Mouse (Mus musculus): ENCODE measurements around the gene Cacna1h. TPM values are rescaled to one million over a fixed set of nuclear protein-coding genes. Genes with fewer than 3 reads are reported as not detected.

The Cacna1h gene
- total RNA-seq, 2 experiments from 2014 or later: 3.2 to 3.4 TPM

- intact Hi-C loops (cut with DNase I; ENCODE audit: low total_unique reads): no loop called here
- DNase-seq: no peak
These were observed 22.8 kb downstream of the Cacna1h start for GRCm38 (mm10) chr17:25410786-25411185.

DNA sequence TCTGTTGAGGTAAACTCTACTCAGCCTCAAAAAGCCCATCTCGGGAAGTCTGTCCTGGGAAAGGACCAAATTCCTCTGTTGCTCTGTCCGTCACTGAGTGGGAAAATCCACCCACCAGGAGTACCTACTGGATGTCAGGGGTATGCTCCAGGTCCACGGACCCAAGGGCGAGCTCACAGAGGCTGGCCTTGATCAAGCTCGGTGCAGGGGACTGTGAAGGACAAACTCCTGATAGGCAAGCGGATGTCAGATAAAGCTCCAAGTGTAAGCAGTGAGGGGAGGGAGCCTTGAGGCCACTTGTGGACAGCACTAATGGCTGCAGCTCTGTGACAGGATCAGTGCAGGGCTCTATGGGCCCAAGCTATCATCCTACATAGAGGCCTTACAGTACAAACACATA, 23.4 kb downstream of the Cacna1h start:
- intact Hi-C loops (cut with DNase I; ENCODE audit: low total_unique reads): no loop called here
- no peak for DNase-seq

DNA sequence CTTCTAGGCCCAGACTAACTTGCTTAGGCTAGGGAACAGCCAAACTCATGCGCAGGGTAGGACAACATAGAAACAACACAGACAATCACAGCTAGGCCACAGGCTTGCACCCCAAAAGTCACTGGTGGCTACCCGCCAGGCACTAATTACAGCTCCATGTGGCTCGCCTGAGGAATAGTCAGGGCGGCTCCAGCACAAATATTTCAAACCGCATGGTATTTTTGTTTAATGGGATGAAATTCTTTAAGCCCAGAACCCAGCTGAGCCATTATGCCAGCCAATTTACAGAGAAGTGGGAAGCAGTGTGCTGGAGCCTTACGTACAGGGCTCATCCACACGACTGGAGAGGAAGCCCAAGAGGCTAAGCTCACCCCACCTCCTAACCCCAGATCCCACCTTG, 24.0 kb downstream of the Cacna1h start:
- no peak for DNase-seq
- intact Hi-C loops (cut with DNase I; ENCODE audit: low total_unique reads): loop anchor here (10.0 kb wide), 1 partner anchor 285 kb away; no protein-coding TSS in a partner anchor

- intact Hi-C loops (cut with DNase I; ENCODE audit: low total_unique reads): loop anchor here (10.0 kb wide), 1 partner anchor 286 kb away; no protein-coding TSS in a partner anchor
- DNase-seq: no peak
These were observed 25.1 kb downstream of the Cacna1h start for GRCm38 (mm10) chr17:25408302-25408999.

- intact Hi-C loops (cut with DNase I; ENCODE audit: low total_unique reads): loop anchor here (10.0 kb wide), 1 partner anchor 287 kb away; no protein-coding TSS in a partner anchor
- DNase-seq: no peak
These were observed 26.2 kb downstream of the Cacna1h start for GRCm38 (mm10) chr17:25407352-25407751.

- intact Hi-C loops (cut with DNase I; ENCODE audit: low total_unique reads): loop anchor here (10.0 kb wide), 1 partner anchor 289 kb away; no protein-coding TSS in a partner anchor
- DNase-seq: no peak
These were observed 27.6 kb downstream of the Cacna1h start for GRCm38 (mm10) chr17:25406011-25406441.

DNA sequence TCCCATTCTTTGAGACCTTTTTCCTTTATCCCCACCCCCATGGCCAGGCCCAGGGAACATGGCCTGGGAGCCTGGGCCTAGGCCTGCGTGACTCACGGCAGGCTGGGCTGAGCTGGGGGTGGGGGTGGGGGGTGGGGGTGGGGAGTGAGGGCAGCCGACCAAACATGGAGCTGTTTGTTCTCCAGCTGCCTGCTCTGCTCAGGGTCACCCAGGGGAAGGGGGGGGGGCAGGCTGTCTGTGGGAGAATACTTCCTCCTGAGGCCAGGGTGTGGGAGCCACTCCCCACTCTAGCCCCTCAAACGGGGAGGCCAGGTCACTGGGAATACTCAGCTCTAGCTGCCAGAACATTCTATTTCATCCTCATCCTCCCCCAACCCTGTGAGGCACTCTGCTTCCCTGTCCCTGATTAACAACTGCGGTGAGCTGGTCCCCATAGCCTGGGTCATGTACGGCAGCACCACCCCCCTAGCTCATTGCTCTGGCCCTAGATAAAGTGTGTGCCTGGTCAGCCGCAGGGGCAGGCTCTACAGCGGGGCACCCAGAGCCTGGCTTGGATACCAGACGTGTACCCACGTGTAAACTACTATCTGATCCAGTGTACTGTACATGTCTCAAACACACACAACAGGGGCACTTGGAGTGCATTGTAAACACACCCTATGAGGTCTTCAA, 28.2 kb downstream of the Cacna1h start:
- DNase-seq: no peak
- intact Hi-C loops (cut with DNase I; ENCODE audit: low total_unique reads): loop anchor here (10.0 kb wide), 1 partner anchor 289 kb away; no protein-coding TSS in a partner anchor

GRCm38 (mm10) chr17:25404190-25404589, 29.4 kb downstream of the Cacna1h start:
- intact Hi-C loops (cut with DNase I; ENCODE audit: low total_unique reads): loop anchor here (10.0 kb wide), 1 partner anchor 291 kb away; no protein-coding TSS in a partner anchor
- no peak for DNase-seq

DNA sequence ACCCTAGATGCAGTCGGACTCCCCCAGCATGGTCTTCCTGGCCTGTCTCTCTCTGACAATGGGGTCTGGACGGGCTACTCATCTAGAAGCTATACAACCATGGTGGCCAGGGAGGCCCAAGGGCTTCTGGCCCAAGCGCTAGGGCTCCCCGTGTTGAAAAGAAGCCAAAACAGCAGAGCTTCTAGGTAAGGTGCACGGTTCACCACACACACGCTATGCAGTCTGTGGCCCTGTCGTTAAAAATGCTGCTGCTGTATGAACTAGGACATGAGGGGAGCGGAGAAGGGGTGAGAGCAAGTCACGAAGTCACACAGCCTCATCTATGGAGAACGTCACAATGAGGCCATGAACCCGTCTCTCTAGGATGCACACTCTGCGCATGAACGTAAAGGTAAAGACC, 31.4 kb downstream of the Cacna1h start:
- no peak for DNase-seq
- intact Hi-C loops (cut with DNase I; ENCODE audit: low total_unique reads): loop anchor here (10.0 kb wide), 1 partner anchor 293 kb away; no protein-coding TSS in a partner anchor

DNA sequence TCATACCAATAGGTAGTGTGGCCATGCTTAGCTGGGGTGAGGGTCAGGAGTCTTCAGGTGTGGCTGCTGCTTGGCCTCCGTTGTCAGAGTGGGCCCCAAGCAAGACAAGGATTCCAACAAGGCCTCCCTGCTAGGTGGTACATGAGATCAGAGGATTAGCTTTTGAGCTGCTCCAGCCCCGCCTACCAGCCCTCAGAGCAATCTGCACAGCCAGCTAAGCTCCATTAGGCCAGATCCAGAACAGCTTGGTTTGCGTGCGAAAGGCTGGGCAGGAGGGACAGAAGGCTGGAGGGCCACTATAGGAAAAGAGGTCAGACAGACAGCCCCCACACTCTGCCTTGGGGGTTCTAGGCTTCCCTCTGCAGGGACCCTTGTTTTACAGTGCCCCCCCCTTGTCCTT, 32.1 kb downstream of the Cacna1h start:
- intact Hi-C loops (cut with DNase I; ENCODE audit: low total_unique reads): loop anchor here (10.0 kb wide), 1 partner anchor 293 kb away; no protein-coding TSS in a partner anchor
- DNase-seq: no peak

- intact Hi-C loops (cut with DNase I; ENCODE audit: low total_unique reads): loop anchor here (10.0 kb wide), 1 partner anchor 294 kb away; no protein-coding TSS in a partner anchor
- no peak for DNase-seq
These were observed 33.1 kb downstream of the Cacna1h start for GRCm38 (mm10) chr17:25400443-25400842.

DNA sequence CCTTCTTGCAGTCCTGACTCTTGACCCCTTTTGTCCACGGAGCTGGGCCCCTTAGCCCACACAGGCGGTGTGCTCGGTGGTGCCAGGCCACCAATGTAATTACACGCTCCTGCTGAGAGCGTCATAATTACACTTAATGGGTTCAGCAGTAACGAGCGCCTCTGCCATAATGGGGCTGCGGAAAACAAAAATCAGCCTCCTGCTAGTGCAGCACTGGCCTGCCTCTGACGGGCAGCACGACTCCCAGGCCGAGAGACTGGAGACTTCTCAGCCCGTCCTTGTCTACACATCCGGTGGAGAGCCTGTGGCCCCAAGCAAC, 35.1 kb downstream of the Cacna1h start:
- DNase-seq: no peak
- intact Hi-C loops (cut with DNase I; ENCODE audit: low total_unique reads): loop anchor here (2.0 kb wide), 1 partner anchor 72 kb away; no protein-coding TSS in a partner anchor

GRCm38 (mm10) chr17:25397804-25398519, 35.6 kb downstream of the Cacna1h start:
- DNase-seq: peak; percentile 76
- intact Hi-C loops (cut with DNase I; ENCODE audit: low total_unique reads): loop anchor here (2.0 kb wide), 1 partner anchor 73 kb away; no protein-coding TSS in a partner anchor

- intact Hi-C loops (cut with DNase I; ENCODE audit: low total_unique reads): no loop called here
- DNase-seq: no peak
These were observed 39.1 kb downstream of the Cacna1h start for GRCm38 (mm10) chr17:25394526-25394925.

- intact Hi-C loops (cut with DNase I; ENCODE audit: low total_unique reads): no loop called here
- no peak for DNase-seq
These were observed 59.6 kb downstream of the Cacna1h start for GRCm38 (mm10) chr17:25374011-25374410.

DNA sequence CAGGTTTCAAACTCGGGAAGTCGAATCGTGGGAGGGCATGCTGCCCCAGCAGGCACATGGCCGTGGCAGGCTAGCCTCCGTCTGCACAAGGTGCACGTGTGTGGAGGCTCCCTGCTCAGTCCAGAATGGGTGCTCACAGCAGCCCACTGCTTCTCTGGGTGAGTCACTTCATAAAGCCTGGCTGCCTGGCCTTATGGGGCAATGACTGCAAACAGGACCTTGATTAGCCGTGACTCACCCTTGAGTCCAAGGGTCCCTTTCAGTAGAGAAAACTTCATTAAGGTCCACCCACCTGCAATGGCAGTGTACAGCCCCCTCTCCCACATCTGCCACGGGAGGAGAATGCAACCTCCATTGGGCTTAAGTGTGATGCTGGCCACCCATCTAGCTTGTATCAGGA, 61.1 kb downstream of the Cacna1h start:
- no peak for DNase-seq
- intact Hi-C loops (cut with DNase I; ENCODE audit: low total_unique reads): no loop called here

- intact Hi-C loops (cut with DNase I; ENCODE audit: low total_unique reads): no loop called here
- DNase-seq: no peak
These were observed 64.6 kb downstream of the Cacna1h start, which contains the start of gene Tpsg1 for GRCm38 (mm10) chr17:25368973-25369372. Gene Tpsg1, plus strand, starts transcription at chr17:25369273.

DNA sequence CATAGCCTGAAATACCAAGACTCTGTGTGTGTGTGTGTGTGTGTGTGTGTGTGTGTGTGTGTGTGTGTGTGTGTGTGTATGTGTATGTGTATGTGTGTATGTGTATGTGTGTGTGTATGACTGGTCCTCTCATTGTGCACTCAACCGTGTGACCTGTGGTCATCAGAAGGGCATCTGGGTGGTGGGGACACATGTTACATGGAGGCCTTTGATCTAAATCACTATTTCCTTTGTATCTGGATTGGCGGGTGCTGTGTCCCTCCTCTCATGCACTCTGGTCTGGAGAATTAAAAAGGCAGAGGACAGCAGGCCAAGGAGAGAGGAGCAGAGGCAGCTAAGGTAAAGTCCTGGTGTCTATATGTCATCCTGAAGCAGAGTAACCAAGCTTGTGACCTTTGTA, 67.6 kb downstream of the Cacna1h start, which contains the start of gene Tpsb2:
Tpsb2 (plus strand) TSS at position 301 of the 400 bp plus-strand sequence.
- intact Hi-C loops (cut with DNase I; ENCODE audit: low total_unique reads): no loop called here
- DNase-seq: no peak

DNA sequence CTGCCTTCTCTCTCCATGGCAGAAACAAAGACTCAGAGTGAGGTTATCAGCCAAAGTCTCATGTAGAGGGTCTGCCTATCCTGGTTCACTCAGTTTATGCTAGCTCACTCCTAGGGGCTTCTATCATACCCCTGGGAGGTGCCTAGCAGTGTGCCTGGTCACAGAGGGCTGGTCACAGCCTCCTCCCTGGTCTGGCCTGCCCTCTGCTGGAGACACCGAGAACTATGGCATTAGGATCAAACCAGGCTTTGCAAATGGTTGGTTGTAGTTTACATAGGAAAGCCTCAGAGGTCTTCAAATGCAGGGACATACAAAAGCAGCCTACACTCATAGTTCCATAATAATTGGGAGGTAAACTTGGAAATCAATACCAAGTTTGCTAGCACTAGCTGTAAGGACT, 69.9 kb downstream of the Cacna1h start:
- peak; percentile 34 for DNase-seq
- intact Hi-C loops (cut with DNase I; ENCODE audit: low total_unique reads): no loop called here

GRCm38 (mm10) chr17:25361291-25361690, 72.3 kb downstream of the Cacna1h start:
- DNase-seq: no peak
- intact Hi-C loops (cut with DNase I; ENCODE audit: low total_unique reads): no loop called here

Data from gastrocnemius, postnatal 14 days (tissue).